Mouse (Mus musculus) adrenal gland, postnatal 25 days (tissue): Measurements from ENCODE around the gene Pard3b. TPM values are rescaled to one million over a fixed set of nuclear protein-coding genes. Genes with fewer than 3 reads are reported as not detected.

Source experiments
- DNase-seq: peaks from one replicate; pipeline ENCODE4 v3.0.0; 2021; ENCODE audit warnings: mixed read lengths
- total RNA-seq: library from RNA; stranded (reverse); gene quantifications from 2 replicates; pipeline ENCODE4 v1.2.3, GENCODE M21; 2021

Pard3b gene
- total RNA-seq, 1 experiment from 2014 or later: 15.7 TPM

GRCm38 (mm10) chr1:62252432-62252831 lies 613.8 kb downstream of the Pard3b start:
- DNase-seq: no peak

GRCm38 (mm10) chr1:62254316-62254715 lies 615.7 kb downstream of the Pard3b start:
- no peak for DNase-seq

GRCm38 (mm10) chr1:62254888-62255287 lies 616.3 kb downstream of the Pard3b start:
- no peak for DNase-seq

- DNase-seq: no peak
Observed at GRCm38 (mm10) chr1:62276466-62276865, 637.8 kb downstream of the Pard3b start.

GRCm38 (mm10) chr1:62278586-62278985 lies 640.0 kb downstream of the Pard3b start:
- DNase-seq: no peak

GRCm38 (mm10) chr1:62280586-62280985 lies 642.0 kb downstream of the Pard3b start:
- DNase-seq: no peak

GRCm38 (mm10) chr1:62282835-62283234 lies 644.2 kb downstream of the Pard3b start:
- DNase-seq: no peak

- no peak for DNase-seq
Observed at GRCm38 (mm10) chr1:62283624-62284023, 645.0 kb downstream of the Pard3b start.

- DNase-seq: no peak
Observed at GRCm38 (mm10) chr1:62309376-62309775, 670.8 kb downstream of the Pard3b start.

- DNase-seq: no peak
Observed at GRCm38 (mm10) chr1:62325237-62325636, 686.6 kb downstream of the Pard3b start.

GRCm38 (mm10) chr1:62327743-62328142 lies 689.1 kb downstream of the Pard3b start:
- no peak for DNase-seq

- DNase-seq: no peak
Observed at GRCm38 (mm10) chr1:62328808-62329207, 690.2 kb downstream of the Pard3b start.

- no peak for DNase-seq
Observed at GRCm38 (mm10) chr1:62333016-62333415, 694.4 kb downstream of the Pard3b start.

- no peak for DNase-seq
Observed at GRCm38 (mm10) chr1:62334196-62334595, 695.6 kb downstream of the Pard3b start.

- no peak for DNase-seq
Observed at GRCm38 (mm10) chr1:62340261-62340660, 701.6 kb downstream of the Pard3b start.

- DNase-seq: no peak
Observed at GRCm38 (mm10) chr1:62344286-62344685, 705.7 kb downstream of the Pard3b start.

GRCm38 (mm10) chr1:62348371-62348770 lies 709.7 kb downstream of the Pard3b start:
- no peak for DNase-seq

- no peak for DNase-seq
Observed at GRCm38 (mm10) chr1:62355496-62355895, 716.9 kb downstream of the Pard3b start.

GRCm38 (mm10) chr1:62374427-62375050 lies 735.9 kb downstream of the Pard3b start:
- DNase-seq: no peak

- no peak for DNase-seq
Observed at GRCm38 (mm10) chr1:62378335-62378734, 739.7 kb downstream of the Pard3b start.

- DNase-seq: no peak
Observed at GRCm38 (mm10) chr1:62382807-62383514, 744.3 kb downstream of the Pard3b start.

- no peak for DNase-seq
Observed at GRCm38 (mm10) chr1:62384241-62384640, 745.6 kb downstream of the Pard3b start.

- no peak for DNase-seq
Observed at GRCm38 (mm10) chr1:62388013-62388412, 749.4 kb downstream of the Pard3b start.

- DNase-seq: no peak
Observed at GRCm38 (mm10) chr1:62392863-62393262, 754.2 kb downstream of the Pard3b start.
